In the genomic region with DNA sequence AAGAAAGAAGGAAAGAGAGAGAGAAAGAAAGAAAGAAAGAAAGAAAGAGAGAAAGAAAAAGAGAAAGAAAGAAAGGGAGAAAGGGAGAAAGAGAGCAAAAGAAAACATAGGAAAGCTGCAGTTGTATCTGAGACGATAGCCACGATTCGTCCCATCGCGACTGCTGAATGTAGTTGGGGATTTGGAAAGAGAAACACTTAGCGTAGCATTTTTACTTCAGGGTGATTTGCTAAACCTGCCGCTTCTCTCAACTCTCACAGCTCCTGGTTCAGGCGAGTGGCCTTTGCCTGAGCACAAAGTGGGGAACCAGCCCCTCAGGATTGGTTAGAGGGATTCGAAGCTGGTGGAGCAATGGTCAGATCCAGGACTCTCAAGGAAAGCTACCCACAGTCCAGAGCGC, we compare ENCODE assay signal across 8 mouse cellular contexts. TPM values are rescaled to one million over a fixed set of nuclear protein-coding genes. Genes with fewer than 3 reads are reported as not detected.
A peak's percentile ranks its signal among the peaks of the same experiment; 100 is the strongest.
DNase-seq lines count a peak whose midpoint lies in the region; ATAC-seq lines count a peak whose summit lies in the region.

No protein-coding gene starts in this region.

- no peak overlapping the region for H3K27ac ChIP-seq in forebrain, embryonic 12.5 days
- peak overlapping the region; percentile 55 for H3K27ac ChIP-seq in liver, embryonic 12.5 days

- ATAC-seq in erythroblast, adult 5-6 weeks (replicated peaks; ENCODE audit: low FRiP score, poor library complexity, severe bottlenecking): no peak
- no peak for ATAC-seq in forebrain, embryonic 12.5 days (ENCODE audit: low FRiP score)
- no peak for ATAC-seq in liver, embryonic 12.5 days

- H3K36me3 ChIP-seq in erythroblast, embryonic 14.5 days (ENCODE audit: control insufficient read depth): peaks cover 34% of the 10 kb centered on the region
- H3K36me3 ChIP-seq in forebrain, embryonic 12.5 days (replicated peaks): no peaks in the 10 kb centered on the region
- peaks cover 20% of the 10 kb centered on the region for H3K36me3 ChIP-seq in liver, embryonic 12.5 days

- H3K27me3 ChIP-seq in erythroblast, embryonic 14.5 days (ENCODE audit: control insufficient read depth): no peaks in the 10 kb centered on the region
- 0 out of 2 replicates have a peak, but pooled peaks cover 2% of the 10 kb centered on the region for H3K27me3 ChIP-seq in forebrain, embryonic 12.5 days
- no peaks in the 10 kb centered on the region for H3K27me3 ChIP-seq in liver, embryonic 12.5 days (replicated peaks)

- peak; percentile 49 for DNase-seq in A20 (ENCODE audit: low read depth, low spot score)
- DNase-seq in layer of hippocampus, adult 11-12 months (ENCODE audit: low spot score): no peak
- DNase-seq in right cerebral cortex, postnatal 14 days: no peak
- no peak for DNase-seq in layer of hippocampus, adult 9-10 months (ENCODE audit: low spot score)

- no peaks in the 10 kb centered on the region for H3K9me3 ChIP-seq in erythroblast, embryonic 14.5 days (ENCODE audit: control insufficient read depth, low read length)
- no peaks in the 10 kb centered on the region for H3K9me3 ChIP-seq in forebrain, embryonic 12.5 days
- H3K9me3 ChIP-seq in liver, embryonic 12.5 days (replicated peaks): no peaks in the 10 kb centered on the region

- H3K4me1 ChIP-seq in erythroblast, embryonic 14.5 days (ENCODE audit: control insufficient read depth): peaks cover 59% of the 10 kb centered on the region
- H3K4me1 ChIP-seq in forebrain, embryonic 12.5 days: peaks cover 33% of the 10 kb centered on the region
- peaks cover 44% of the 10 kb centered on the region for H3K4me1 ChIP-seq in liver, embryonic 12.5 days

- H3K9ac ChIP-seq in forebrain, embryonic 12.5 days: no peak overlapping the region
- H3K9ac ChIP-seq in liver, embryonic 12.5 days: peak overlapping the region; percentile 95

- 16% methylated on average over 10 of the region's 10 CpGs for WGBS in forebrain, embryonic 12.5 days
- 10% methylated on average over 10 of the region's 10 CpGs for WGBS in liver, embryonic 12.5 days (ENCODE audit: insufficient replicate concordance)

- peak overlapping the region; percentile 70 for H3K4me3 ChIP-seq in erythroblast, embryonic 14.5 days (replicated peaks)
- no peak overlapping the region for H3K4me3 ChIP-seq in forebrain, embryonic 12.5 days (replicated peaks)
- peak overlapping the region; percentile 86 for H3K4me3 ChIP-seq in liver, embryonic 12.5 days

- H3K4me2 ChIP-seq in forebrain, embryonic 12.5 days: peak overlapping the region; percentile 85
- peak overlapping the region; percentile 98 for H3K4me2 ChIP-seq in liver, embryonic 12.5 days

RNA-seq across cellular contexts. Expression of a gene that starts 0.5 kb away (rescaled TPM):
- polyA plus RNA-seq in erythroblast, embryonic 14.5 days (2012): 21.8 and 26.2 TPM in 2 replicates
- total RNA-seq in erythroblast, adult 5-6 weeks (2015; ENCODE audit: low replicate concordance): 0.96 and 1.5 TPM in 2 replicates
- total RNA-seq in erythroblast, adult 5-6 weeks (2017; ENCODE audit: low replicate concordance): 7.3 and 11.6 TPM in 2 replicates
- 134 and 135 TPM in 2 replicates for polyA plus RNA-seq in forebrain, embryonic 12.5 days (2016; fragmentation: Nextera tagmentation; extraction: Ambion mirVana)
- polyA plus RNA-seq in liver, embryonic 12.5 days (2016; fragmentation: Nextera tagmentation; extraction: Ambion mirVana): 152 and 157 TPM in 2 replicates

RNA-seq across cellular contexts. Expression of a gene that starts 31.4 kb away (rescaled TPM):
- not detected in 2 replicates for polyA plus RNA-seq in erythroblast, embryonic 14.5 days (2012)
- not detected in 2 replicates for total RNA-seq in erythroblast, adult 5-6 weeks (2015; ENCODE audit: low replicate concordance)
- total RNA-seq in erythroblast, adult 5-6 weeks (2017; ENCODE audit: low replicate concordance): 0.42 and 0.43 TPM in 2 replicates
- not detected in 2 replicates for polyA plus RNA-seq in forebrain, embryonic 12.5 days (2016; fragmentation: Nextera tagmentation; extraction: Ambion mirVana)
- polyA plus RNA-seq in liver, embryonic 12.5 days (2016; fragmentation: Nextera tagmentation; extraction: Ambion mirVana): not detected in 2 replicates

RNA-seq across cellular contexts. Expression of a gene that starts 32.0 kb away (rescaled TPM):
- 1.2 and 2.4 TPM in 2 replicates for polyA plus RNA-seq in erythroblast, embryonic 14.5 days (2012)
- 0.77 and 3.1 TPM in 2 replicates for total RNA-seq in erythroblast, adult 5-6 weeks (2015; ENCODE audit: low replicate concordance)
- total RNA-seq in erythroblast, adult 5-6 weeks (2017; ENCODE audit: low replicate concordance): 0.28 and 0.68 TPM in 2 replicates
- 28.1 and 32.2 TPM in 2 replicates for polyA plus RNA-seq in forebrain, embryonic 12.5 days (2016; fragmentation: Nextera tagmentation; extraction: Ambion mirVana)
- 6.7 and 6.9 TPM in 2 replicates for polyA plus RNA-seq in liver, embryonic 12.5 days (2016; fragmentation: Nextera tagmentation; extraction: Ambion mirVana)

RNA-seq across cellular contexts. Expression of a gene that starts 33.1 kb away (rescaled TPM):
- polyA plus RNA-seq in erythroblast, embryonic 14.5 days (2012): not detected in 2 replicates
- total RNA-seq in erythroblast, adult 5-6 weeks (2015; ENCODE audit: low replicate concordance): not detected in 2 replicates
- 0.60 TPM in 1 of 2 replicates, not detected in the other for total RNA-seq in erythroblast, adult 5-6 weeks (2017; ENCODE audit: low replicate concordance)
- 0.11 and 0.19 TPM in 2 replicates for polyA plus RNA-seq in forebrain, embryonic 12.5 days (2016; fragmentation: Nextera tagmentation; extraction: Ambion mirVana)
- polyA plus RNA-seq in liver, embryonic 12.5 days (2016; fragmentation: Nextera tagmentation; extraction: Ambion mirVana): 0.06 TPM in 1 of 2 replicates, not detected in the other

RNA-seq across cellular contexts. Expression of a gene that starts 40.0 kb away (rescaled TPM):
- polyA plus RNA-seq in erythroblast, embryonic 14.5 days (2012): 0.01 and 0.02 TPM in 2 replicates
- total RNA-seq in erythroblast, adult 5-6 weeks (2015; ENCODE audit: low replicate concordance): 3.1 and 5.4 TPM in 2 replicates
- total RNA-seq in erythroblast, adult 5-6 weeks (2017; ENCODE audit: low replicate concordance): 3.4 and 9.8 TPM in 2 replicates
- 0.62 and 1.1 TPM in 2 replicates for polyA plus RNA-seq in forebrain, embryonic 12.5 days (2016; fragmentation: Nextera tagmentation; extraction: Ambion mirVana)
- polyA plus RNA-seq in liver, embryonic 12.5 days (2016; fragmentation: Nextera tagmentation; extraction: Ambion mirVana): 1.1 and 1.2 TPM in 2 replicates
